Mouse (Mus musculus) stomach, postnatal 0 days (tissue): ENCODE data around the gene Gm11549. TPM values are rescaled to one million over a fixed set of nuclear protein-coding genes. Genes with fewer than 3 reads are reported as not detected.

Experiments
- ATAC-seq: fragments of 200-750 bp; cut with Nextera tagmentation; 2 replicates; pipeline ENCODE4 v1.8.0; 2017; ENCODE audit not compliant: low FRiP score, low TSS enrichment
- DNase-seq: peaks from one replicate; pipeline ENCODE4 v3.0.0-alpha.2; 2016; ENCODE audit warnings: low spot score
- H3K27ac ChIP-seq: fragments of 300-500 bp; sonication (generic); replicated peaks from 2 replicates; pipeline ENCODE4 v1.5.1; 2014; ENCODE audit warnings: mild to moderate bottlenecking, control low read depth
- H3K27me3 ChIP-seq: fragments of 300-500 bp; sonication (generic); 2 replicates; pipeline ENCODE4 v1.6.1; 2014; ENCODE audit warnings: low read length; ENCODE audit not compliant: control insufficient read depth, insufficient read depth
- H3K36me3 ChIP-seq: fragments of 300-500 bp; sonication (generic); 2 replicates; pipeline ENCODE4 v1.6.1; 2014; ENCODE audit warnings: low read length, mixed read lengths; ENCODE audit not compliant: control insufficient read depth, insufficient read depth
- H3K4me1 ChIP-seq: fragments of 300-500 bp; sonication (generic); replicated peaks from 2 replicates; pipeline ENCODE4 v1.6.1; 2014; ENCODE audit warnings: antibody characterized with exemption; ENCODE audit not compliant: control insufficient read depth, insufficient read depth
- H3K4me2 ChIP-seq: fragments of 300-500 bp; sonication (generic); replicated peaks from 2 replicates; pipeline ENCODE4 v1.6.1; 2014; ENCODE audit warnings: low read depth, mild to moderate bottlenecking, control low read depth, moderate library complexity
- H3K4me3 ChIP-seq: fragments of 300-500 bp; sonication (generic); 2 replicates; pipeline ENCODE4 v1.5.1; 2014; ENCODE audit warnings: low read depth, low read length, control low read depth
- H3K9ac ChIP-seq: fragments of 300-500 bp; sonication (generic); 2 replicates; pipeline ENCODE4 v1.6.1; 2014; ENCODE audit warnings: mild to moderate bottlenecking, low read length, control low read depth, mixed read lengths
- H3K9me3 ChIP-seq: fragments of 300-500 bp; sonication (generic); 2 replicates; pipeline ENCODE4 v1.6.1; 2016; ENCODE audit warnings: low read length; ENCODE audit not compliant: control insufficient read depth
- CTCF ChIP-seq: IDR thresholded peaks from 2 replicates; pipeline ENCODE4 v1.5.1; 2016; ENCODE audit warnings: antibody characterized with exemption, low read depth, mild to moderate bottlenecking, moderate library complexity
- EP300 ChIP-seq: optimal IDR thresholded peaks from 2 replicates; pipeline ENCODE3; 2016; ENCODE audit warnings: antibody characterized with exemption
- WGBS: fragments of 180-500 bp; shearing (Covaris S2); extraction: QIAGEN DNeasy Blood & Tissue Kit; methylation state at CpG from one replicate; pipeline ENCODE4 v1.1.7; 2014; 5-methylcytosine and 5-hydroxymethylcytosine counted together
- polyA plus RNA-seq: library from polyadenylated mRNA; unstranded; fragments of >200 nt; fragmentation: Nextera tagmentation; extraction: Ambion mirVana; gene quantifications from 2 replicates; pipeline ENCODE4 v1.2.1, GENCODE M21; 2015

Gm11549 gene
- polyA plus RNA-seq, 1 experiment from 2014 or later = 0.33 TPM

DNA sequence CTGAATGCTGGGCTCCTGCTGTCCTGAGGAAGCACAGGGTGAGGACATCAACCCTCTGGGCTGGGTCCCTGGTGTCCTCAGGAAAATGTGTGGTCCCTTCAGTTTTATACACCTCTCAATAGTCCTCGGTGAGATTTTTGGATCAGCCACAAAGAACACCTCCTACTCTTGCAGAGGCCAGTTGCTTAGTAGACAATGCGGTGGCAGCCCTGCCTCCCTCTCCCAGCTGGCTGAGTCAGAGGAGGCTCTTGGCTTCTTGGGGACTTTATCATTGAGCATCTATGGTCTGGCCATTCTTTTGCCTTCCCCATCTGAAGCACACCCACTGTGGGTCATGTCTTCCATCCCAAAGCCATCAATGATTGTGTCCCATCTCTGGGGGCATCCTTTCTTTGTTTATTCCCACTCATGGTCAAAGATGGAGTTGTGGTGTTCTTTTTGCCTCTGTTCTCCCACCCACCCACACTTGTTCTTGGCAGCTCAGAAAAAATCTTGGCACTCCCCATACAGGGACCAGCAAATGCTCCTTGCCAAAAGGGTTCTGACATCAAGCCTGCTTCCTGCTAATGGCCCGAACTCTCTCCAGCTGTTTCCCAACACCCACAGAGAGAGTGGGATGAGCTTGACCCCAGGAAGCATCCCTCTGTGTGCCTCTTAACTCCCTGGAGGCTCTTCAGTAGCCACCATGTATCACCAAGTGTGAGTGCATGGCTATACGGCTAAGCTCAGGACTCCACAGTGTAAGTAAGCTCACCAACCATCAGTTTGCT, 16.3 kb upstream of the Gm11549 start:
- no peak for DNase-seq
- no peaks in the 10 kb centered on the region for H3K9me3 ChIP-seq
- H3K27me3 ChIP-seq = no peaks in the 10 kb centered on the region
- 80% methylated on average over 4 of the region's 4 CpGs for WGBS
- H3K27ac ChIP-seq = no peak overlapping the region
- no peak overlapping the region for H3K4me3 ChIP-seq
- TF ChIP-seq CTCF (no peak), EP300 (no peak)
- H3K36me3 ChIP-seq = no peaks in the 10 kb centered on the region
- 0 out of 2 replicates have a peak, but pooled peaks cover 2% of the 10 kb centered on the region for H3K4me1 ChIP-seq
- H3K4me2 ChIP-seq = no peak overlapping the region
- no peak overlapping the region for H3K9ac ChIP-seq
- no peak for ATAC-seq

DNA sequence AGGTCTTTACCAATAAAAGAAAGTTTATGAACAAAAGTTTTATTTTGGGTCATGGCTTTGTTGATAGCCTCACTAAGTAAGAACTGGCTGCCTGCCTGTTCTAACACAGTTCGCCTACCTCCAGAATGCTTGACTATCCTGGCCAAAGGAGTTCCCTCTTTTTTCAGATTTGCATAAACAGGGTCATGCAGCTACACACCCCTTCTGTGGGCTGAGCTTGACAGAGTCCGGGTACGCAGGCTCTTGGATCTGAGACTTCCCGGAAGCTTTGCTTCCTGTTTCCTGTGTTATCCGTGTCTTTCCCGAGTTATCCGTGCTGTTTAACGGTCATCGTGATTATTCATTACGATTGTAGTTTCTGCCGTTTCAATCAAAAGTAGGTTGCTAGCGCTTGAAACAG, 14.4 kb upstream of the Gm11549 start:
- no peak overlapping the region for H3K27ac ChIP-seq
- H3K9ac ChIP-seq = no peak overlapping the region
- no peaks in the 10 kb centered on the region for H3K27me3 ChIP-seq
- no peak for ATAC-seq
- H3K36me3 ChIP-seq = no peaks in the 10 kb centered on the region
- no peak overlapping the region for H3K4me2 ChIP-seq
- H3K4me1 ChIP-seq = 0 out of 2 replicates have a peak, but pooled peaks cover 2% of the 10 kb centered on the region
- TF ChIP-seq CTCF (no peak), EP300 (no peak)
- 86% methylated on average over 12 of the region's 12 CpGs for WGBS
- no peaks in the 10 kb centered on the region for H3K9me3 ChIP-seq
- DNase-seq = no peak
- H3K4me3 ChIP-seq = no peak overlapping the region

DNA sequence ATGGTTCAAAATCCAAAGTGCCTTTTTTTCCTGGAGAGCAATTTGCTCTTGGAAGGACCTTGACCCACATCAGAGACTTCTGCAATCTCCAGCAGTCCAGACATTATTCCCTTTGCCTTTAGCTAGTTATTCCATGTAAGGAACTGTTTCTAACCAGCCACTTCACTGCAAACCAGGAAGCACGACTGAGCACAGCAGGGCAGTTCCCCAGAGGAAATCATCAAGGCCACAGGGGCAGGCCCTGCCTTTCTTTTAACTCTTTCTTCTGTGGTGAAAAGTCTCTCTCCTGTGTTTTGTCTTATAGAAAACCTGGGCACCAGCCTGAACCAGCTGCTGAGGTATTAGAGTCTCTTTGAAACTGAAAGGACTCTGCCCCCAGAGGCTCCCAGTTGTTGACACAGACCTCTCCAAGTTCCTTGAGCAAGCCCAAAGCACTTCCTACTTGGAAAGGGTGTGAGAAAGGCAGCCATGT, 11.6 kb upstream of the Gm11549 start:
- Histone ChIP-seq H3K4me2 (0 out of 2 replicates have a peak overlapping the region, but pooled peaks have one; percentile 17), H3K4me3 (no peak overlapping the region), H3K36me3 (no peaks in the 10 kb centered on the region), H3K4me1 (0 out of 2 replicates have a peak, but pooled peaks cover 2% of the 10 kb centered on the region), H3K27me3 (no peaks in the 10 kb centered on the region), H3K9me3 (no peaks in the 10 kb centered on the region), H3K9ac (no peak overlapping the region), H3K27ac (no peak overlapping the region)
- TF ChIP-seq EP300 = no peak
- TF ChIP-seq CTCF = no peak
- ATAC-seq (peak; percentile 91), DNase-seq (peak; percentile 41)
- WGBS = 0% methylated on average over 1 of the region's 1 CpGs

DNA sequence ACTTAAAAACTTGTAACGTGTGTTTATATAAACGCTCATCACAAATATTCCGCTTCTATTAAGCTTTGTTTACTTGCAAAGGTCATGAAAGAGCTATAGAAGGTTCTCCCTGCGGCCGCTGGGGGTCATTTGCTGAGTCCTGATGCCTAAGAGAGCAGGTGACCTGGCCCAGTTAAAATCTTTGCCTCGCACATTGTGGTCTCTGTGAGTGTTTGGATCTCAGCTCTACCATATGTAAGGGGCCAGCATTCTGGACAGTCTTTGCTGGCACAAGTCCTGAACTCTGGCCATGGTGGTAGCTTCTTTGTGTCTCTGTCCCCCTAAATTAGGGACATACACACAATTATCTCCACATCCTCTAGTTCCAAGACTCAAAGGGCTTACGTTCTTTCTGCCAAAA, 11.1 kb upstream of the Gm11549 start:
- no peak overlapping the region for H3K4me3 ChIP-seq
- ATAC-seq = no peak
- WGBS = 30% methylated on average over 7 of the region's 7 CpGs
- DNase-seq = no peak
- H3K4me1 ChIP-seq = 0 out of 2 replicates have a peak, but pooled peaks cover 2% of the 10 kb centered on the region
- H3K27me3 ChIP-seq = no peaks in the 10 kb centered on the region
- H3K27ac ChIP-seq = no peak overlapping the region
- H3K9me3 ChIP-seq = no peaks in the 10 kb centered on the region
- peak overlapping the region; percentile 17; the same call in 1 of the 2 replicates for H3K4me2 ChIP-seq
- no peaks in the 10 kb centered on the region for H3K36me3 ChIP-seq
- TF ChIP-seq EP300 = no peak
- TF ChIP-seq CTCF = 0 out of 2 replicates have a peak, but pooled peaks have one; percentile 1
- H3K9ac ChIP-seq = no peak overlapping the region

DNA sequence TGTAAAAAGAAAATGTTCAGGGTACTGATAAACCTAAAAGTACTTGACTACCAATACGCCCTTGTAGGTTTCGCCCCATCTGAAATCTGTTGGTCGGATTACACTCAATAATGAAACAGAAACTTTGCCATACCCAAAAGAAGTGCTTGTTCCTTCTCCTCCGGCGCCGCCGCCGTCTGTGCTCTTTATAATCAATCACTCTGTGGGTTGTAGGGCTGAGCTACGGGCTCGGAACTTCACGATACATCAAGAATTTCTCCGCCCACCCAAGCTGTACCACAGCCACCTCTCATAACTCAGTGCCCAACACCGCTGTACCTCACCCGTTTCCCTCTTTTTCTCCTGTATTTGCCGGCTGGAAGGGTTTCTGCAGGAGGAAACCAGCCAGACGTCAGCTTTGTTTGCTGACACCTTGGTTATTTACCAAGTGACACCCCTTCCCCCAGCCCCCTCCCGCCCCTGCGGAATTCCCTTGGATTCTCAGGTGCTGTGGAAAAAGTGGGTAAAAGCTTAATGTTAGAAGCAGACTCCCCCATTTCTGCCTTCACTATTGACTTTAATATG, 10.4 kb upstream of the Gm11549 start:
- no peak for ATAC-seq
- Histone ChIP-seq H3K27ac (no peak overlapping the region), H3K9ac (peak overlapping the region; percentile 43), H3K27me3 (no peaks in the 10 kb centered on the region), H3K36me3 (no peaks in the 10 kb centered on the region), H3K4me1 (0 out of 2 replicates have a peak, but pooled peaks cover 2% of the 10 kb centered on the region), H3K9me3 (no peaks in the 10 kb centered on the region), H3K4me3 (peak overlapping the region; percentile 41), H3K4me2 (peak overlapping the region; percentile 64)
- TF ChIP-seq CTCF = no peak
- no peak for TF ChIP-seq EP300
- 3% methylated on average over 18 of the region's 18 CpGs for WGBS
- DNase-seq = peak; percentile 31

DNA sequence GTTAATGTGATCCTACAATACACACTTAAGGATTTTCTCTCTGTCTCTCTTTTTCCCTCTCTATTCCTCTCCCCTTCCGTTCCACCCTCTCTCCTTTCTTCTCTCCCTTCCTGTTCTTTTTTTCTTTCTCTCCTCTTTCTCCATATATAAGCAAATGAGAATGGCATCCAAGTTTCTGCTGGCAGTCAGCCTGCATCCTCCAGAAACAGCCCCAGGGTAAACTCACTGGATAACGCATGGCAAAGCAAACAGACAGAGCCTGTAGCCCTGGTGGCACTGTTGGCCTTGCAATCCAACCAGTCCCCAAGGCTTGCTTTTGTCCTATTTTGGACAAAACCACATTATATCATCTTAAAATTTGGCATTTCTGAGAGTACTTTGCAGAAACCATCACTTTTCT, 9.6 kb upstream of the Gm11549 start:
- 21% methylated on average over 2 of the region's 2 CpGs for WGBS
- no peak overlapping the region for H3K4me2 ChIP-seq

More for the DNA sequence above, 9.6 kb upstream of the Gm11549 start:
- Histone ChIP-seq H3K27me3 (no peaks in the 10 kb centered on the region), H3K27ac (no peak overlapping the region), H3K4me1 (0 out of 2 replicates have a peak, but pooled peaks cover 2% of the 10 kb centered on the region), H3K36me3 (no peaks in the 10 kb centered on the region), H3K9ac (no peak overlapping the region), H3K4me3 (no peak overlapping the region), H3K9me3 (no peaks in the 10 kb centered on the region)
- ATAC-seq = no peak
- no peak for TF ChIP-seq CTCF
- no peak for TF ChIP-seq EP300
- DNase-seq = no peak
